Mouse (Mus musculus): ENCODE results near the gene D10Wsu102e.
"Not testable (repeated sequence)": the region's sequence is repeated elsewhere in the genome, so short reads cannot be mapped to it uniquely, and the experiment has no call there.

Gene D10Wsu102e

DNA sequence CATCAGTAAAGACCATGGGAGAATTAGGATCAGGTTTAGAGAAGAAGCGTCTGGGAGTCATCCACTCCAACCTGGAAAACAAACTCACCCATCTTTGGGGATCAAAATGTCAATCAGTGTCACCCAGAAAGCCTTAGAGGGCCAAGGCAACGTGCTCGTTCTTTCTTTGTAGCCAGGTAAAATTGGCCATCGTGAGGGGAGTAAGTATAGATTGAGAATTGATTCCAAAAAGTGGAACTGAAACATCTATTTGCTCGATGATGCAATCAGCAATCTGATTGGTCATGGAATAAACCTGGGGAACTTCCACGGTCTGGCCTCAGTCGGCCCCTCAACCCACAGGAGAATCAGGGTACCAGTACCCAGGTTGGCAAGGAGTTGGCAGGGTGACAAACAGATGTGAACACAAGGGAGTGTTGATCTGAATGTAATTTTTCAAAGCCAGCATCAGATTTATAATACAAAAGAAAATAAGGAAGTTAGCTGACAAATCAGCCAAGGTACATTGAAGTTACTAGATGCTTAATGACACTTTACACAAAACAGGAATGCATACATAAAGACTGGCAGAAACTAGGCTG lies 25.4 kb downstream of the D10Wsu102e start:
- peak; percentile 80 for DNase-seq (ENCODE audit: low read depth, low spot score)

DNA sequence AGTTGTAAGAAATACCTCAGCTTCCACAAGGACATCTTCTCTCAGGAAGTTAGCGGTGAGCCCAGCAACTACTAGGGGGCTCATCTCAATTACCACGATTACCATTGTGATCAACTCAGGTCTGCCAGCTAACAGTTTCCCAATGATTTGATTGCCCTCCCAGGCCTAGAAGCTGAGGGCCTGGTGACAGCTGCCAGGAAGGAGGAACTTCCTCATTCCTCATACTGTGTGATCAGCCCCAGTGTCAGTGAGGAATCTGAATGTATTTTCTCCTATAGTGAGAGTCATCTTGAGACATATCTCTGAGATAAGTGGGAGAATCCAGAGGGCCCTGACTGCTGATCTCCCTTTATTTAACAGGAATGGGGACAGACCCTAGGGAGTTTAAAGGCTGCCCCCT lies 37.3 kb downstream of the D10Wsu102e start:
- peak; percentile 40 for DNase-seq (ENCODE audit: low read depth, low spot score)

DNA sequence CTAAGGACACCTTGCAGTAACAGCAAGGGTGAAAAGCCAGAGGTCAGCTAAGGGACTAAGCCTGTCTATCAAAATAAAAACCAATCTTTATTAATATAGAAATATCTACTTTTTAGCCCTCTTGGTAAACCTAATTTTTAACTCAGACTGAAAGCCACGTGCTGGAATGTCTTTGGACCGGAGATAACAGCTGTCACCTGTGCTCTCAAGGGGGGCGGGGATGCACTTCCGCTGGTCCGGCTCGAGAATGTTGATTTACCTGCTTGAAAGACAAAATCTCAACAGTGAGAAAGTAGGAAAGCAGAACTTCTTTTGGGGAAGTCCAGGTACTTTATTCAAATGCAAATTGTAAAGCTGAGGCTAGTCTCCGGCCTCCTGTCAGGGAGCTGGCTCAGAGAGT lies 40.9 kb downstream of the D10Wsu102e start:
- DNase-seq (ENCODE audit: low read depth, low spot score) = peak; percentile 90

DNA sequence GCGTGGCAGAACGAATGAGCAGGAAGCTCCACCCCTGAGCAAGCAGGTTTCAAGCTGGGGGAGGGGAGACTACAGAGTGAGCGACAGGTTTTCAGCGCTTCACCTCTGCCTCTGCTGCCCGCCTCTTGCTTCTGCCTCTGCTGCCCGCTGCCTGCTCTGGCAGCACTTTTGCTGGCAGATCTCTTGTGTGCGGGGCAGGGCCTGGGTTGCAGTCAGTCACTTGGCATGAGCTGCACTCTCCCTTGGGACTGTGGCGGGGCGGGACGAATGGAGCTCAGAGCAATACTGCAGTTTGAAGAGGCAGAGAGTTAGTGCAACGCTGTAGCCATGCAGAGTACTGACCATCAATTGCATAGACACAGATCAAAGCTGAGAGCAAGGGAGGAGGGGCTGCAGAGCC lies 45.0 kb downstream of the D10Wsu102e start:
- peak; percentile 94 for DNase-seq (ENCODE audit: low read depth, low spot score)

DNA sequence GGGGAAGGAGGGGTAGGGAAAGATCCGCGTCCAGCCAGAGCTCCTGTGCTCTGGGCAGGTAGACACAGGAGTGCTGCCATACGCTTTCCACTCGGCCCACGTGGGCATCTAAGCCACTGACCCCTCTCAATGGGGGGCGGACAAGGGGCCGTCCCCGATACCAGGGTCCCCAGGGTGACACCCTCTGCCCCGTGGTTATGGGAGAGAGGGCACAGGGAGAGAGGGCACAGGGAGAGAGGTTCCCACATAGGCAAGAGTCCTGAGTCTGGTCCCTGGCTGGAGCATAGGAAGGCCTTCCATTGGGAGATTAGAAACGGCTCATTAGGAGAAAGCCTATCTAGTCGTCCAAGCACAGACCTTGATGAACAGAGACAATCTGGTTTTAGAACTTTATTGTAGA lies 45.7 kb downstream of the D10Wsu102e start:
- DNase-seq (ENCODE audit: low read depth, low spot score) = no peak

DNA sequence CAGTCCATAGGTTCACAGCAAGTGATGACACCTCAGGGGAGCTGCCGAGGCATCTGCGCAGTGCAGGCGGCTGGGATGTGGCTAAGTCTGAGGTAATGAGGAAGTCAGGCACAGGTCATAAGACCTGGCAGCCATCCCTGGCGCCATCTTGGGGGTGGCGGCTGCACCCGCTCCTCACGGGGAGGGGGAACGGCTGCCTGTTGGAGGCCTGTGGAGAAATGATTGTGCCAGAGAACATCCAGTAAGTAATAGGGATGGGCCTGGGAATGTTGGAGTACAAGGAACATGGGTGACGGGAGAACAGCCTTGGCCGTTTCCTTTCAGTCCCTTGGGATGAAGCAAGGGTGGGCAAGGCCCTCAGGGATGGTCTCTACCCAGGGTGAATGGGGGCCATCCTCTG lies 47.1 kb downstream of the D10Wsu102e start:
- no peak for DNase-seq (ENCODE audit: low read depth, low spot score)

DNA sequence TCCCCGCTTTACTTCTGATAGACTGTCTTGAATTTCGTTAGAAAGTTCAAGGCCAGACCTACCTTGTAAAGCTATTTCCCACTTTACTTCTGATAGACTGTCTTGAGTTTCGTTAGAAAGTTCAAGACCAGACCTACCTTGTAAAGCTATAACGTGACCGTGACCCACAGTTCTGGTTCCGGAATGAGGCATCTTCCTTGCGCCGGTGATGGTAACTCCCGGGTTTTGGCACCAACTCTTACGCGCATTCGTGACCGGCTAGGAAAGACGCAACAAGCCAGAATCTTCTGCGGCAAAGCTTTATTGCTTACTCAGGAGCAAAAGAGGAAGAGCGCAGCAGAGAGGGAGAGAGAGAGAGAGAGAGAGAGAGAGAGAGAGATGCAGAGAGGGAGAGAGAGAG lies 58.4 kb downstream of the D10Wsu102e start:
- not testable (repeated sequence) for DNase-seq (ENCODE audit: low read depth, low spot score)

DNA sequence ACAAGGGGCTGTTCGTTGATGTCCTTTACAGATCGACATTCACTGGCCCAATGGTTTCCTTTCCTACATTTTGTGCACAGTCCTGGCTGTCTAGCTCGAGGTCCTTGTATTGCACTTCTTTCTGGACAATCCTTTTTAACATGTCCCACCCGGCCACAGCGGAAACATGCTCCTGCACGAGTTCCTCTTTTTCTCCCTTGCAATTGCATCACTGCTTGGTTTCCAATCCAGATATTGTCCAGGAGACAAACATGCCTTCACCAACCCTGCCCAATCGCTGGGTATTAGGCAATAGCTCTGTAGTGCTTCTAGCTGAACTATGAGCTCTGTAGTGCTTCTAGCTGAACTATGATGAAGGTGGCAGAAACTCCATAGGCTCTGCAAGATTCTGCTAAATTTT lies 88.6 kb downstream of the D10Wsu102e start:
- no peak for DNase-seq (ENCODE audit: low read depth, low spot score)

DNA sequence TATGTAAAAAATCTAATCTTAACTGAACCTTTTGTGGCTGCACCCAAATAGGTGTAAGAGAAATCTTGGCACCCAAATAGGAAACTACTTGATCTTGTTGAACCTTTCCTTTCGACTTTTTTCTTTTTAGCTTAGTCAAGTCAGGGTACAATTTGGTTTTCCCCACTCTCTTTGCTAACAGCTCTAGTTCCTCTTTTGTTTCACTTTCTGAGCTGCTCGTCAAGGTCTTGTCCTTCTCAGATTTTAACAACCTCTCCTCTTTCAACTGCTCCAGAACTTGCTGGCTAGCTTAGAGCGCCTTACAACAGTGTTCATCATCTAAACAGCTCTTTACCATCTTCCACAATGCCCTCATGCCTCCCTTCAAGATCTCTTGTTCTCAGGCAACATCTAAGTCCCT lies 97.5 kb downstream of the D10Wsu102e start:
- DNase-seq (ENCODE audit: low read depth, low spot score) = peak; percentile 85

DNA sequence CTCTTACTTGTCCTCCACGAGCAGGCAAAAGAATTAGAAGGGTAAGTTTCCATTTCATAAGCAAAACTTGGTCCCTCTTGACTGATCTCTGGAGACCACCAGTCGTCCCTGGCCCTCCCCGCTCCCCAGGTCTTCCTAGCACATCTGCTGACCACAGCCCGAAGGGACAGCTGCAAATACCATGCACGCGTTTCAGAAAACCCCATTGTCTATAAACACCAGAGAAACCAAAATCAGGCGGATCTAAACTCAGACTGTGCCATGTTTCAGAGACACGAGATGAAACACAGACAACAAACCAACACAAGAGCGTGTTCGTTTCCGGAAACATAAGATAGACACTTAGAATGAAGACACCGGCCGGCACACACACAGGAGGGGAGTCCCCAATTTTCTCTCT lies 115.2 kb downstream of the D10Wsu102e start:
- no peak for DNase-seq (ENCODE audit: low read depth, low spot score)

DNA sequence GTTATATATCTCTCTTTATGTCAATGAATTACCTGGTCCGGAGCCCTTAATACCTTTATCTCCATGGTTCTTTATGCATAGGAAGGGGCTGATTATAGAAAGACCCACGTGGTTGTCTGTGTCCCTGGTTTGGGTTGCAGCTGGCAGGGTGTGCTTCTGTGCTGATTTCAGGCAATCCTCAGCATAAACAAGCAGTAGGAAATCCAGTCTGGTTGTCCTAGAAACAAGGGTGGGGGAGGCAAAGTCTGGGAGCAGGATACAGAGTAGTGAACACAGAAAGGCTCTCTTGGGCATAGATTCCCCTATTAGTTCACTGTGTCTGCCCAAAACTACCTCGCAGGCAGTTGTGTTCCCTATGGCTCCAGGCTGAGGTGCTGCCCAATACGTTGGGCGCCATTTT lies 117.3 kb downstream of the D10Wsu102e start:
- DNase-seq (ENCODE audit: low read depth, low spot score) = no peak

DNA sequence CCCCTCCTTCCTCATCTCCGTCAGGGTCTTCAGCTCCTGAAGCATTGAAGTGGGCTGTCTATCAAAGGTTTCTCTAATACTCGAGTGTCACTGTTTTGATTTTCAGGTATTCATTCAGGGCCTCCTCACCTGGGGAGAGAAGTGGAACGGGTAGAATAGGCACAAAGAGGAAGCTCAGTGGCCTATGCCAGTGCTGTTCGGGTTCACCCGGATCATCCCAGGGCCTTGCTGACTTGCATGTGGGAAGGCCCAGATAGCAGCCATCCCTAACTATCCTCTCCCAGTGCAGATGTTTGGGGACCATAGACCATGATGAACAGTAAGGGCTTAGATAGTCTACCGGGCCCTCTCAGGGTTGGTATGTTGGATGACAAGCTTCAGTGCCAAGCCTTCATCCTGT lies 130.5 kb downstream of the D10Wsu102e start:
- no peak for DNase-seq (ENCODE audit: low read depth, low spot score)

DNA sequence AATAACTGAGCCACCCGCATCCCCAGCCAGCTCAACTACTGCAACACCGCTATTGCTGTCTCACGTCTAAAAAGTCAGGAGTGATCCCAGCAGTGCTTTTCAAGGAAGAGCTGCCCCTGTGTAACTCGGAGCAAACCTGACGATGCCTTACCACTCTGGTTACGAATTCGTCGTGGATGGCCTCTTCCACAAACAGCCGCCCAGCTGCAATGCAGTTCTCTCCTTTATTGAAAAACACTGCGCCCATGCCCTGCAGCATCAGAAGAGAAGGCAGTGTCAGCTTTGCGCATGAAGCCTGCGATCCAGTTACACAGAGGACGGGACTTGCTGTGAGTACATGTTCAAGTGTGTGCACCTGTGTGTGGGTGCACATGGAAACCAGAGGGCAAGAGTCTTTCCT lies 137.3 kb downstream of the D10Wsu102e start:
- no peak for DNase-seq (ENCODE audit: low read depth, low spot score)

DNA sequence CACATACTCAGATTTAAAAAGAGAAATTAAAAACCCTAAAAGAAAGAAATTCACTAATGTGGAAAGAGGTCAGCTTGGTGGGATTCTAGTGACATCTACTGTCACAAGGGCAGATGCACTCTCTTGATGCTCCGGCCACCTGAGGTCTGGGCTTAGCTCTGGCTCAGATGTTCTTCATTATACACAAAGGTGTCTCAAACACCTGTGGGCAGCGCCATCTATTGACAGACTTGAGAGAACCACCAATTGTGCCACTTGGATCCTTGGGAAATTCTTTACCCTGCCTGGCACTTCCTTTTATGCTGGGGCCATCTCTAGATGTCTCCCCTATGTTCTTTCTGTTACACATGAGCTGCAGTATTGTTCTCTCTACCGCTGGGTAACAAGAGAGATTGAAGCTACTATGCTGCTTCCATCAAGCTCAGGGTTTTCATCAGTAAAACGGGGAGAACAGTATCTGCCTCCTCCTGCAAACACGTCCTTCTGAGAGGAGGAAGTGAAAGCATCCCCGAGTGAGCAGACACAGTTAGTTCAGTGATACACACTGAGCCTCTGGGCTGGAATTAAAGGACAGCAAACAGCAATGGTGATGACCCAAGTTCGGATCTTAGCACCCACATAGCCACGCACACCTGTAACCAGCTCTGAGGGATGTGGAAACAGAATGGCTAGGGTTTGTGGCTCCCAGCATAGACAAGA lies 149.1 kb downstream of the D10Wsu102e start:
- DNase-seq (ENCODE audit: low read depth, low spot score) = peak; percentile 92

DNA sequence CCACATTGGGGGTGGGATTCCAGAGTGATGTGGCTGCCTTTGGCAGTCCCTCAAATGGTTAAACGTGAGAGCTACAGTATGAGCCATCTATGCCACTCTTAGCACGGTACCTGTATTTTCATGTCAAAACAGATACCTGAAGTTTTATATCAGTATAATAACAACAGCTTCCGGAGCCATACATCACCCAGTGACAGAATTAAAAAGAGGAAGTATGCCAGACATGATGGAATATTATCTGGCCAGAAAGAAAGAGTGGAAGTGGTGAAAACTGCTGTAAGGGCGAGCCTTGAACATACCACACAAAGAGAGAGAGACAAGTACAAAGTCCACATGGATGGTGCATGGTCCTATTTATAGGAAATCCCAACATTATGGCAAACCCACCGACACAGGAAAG lies 151.3 kb downstream of the D10Wsu102e start:
- DNase-seq (ENCODE audit: low read depth, low spot score) = no peak

DNA sequence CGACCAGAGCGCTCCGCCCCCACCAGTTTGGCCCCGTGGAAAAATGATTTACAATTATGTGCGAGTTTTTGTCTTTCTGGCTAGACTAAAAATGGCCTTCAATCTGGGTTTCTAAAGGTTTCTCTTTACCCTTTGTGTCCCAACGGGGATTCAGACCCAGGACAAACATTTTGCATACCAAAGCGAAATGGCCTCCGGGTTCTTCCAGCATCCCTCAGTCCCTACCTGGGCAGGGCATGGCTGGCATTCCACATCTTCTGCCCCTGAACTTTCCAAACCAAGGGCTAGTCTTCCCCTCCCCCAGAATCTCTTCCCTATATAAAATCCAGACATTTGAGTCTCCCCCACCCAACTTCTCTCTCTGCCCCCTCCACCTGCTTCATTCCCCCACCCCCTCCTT lies 153.7 kb downstream of the D10Wsu102e start:
- DNase-seq (ENCODE audit: low read depth, low spot score) = no peak

DNA sequence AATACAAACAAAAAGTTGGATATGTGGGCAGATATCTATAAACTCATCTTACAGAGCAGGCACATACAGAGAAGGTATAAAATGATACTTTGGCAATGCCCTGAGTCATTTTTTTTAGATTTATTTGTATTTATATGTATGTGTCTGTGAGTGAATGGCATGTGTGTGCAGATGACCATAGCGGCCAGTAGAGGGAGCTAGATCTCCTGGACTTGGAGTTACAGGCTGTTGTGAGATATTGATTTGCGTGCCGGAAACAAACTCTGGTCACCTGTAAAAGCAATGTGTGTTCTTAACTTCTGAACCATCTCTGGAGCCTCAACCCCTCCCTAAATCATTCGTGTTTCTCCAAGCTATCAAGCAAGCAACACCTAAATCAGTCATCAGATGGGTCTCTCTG lies 161.0 kb downstream of the D10Wsu102e start:
- peak; percentile 49 for DNase-seq (ENCODE audit: low read depth, low spot score)

DNA sequence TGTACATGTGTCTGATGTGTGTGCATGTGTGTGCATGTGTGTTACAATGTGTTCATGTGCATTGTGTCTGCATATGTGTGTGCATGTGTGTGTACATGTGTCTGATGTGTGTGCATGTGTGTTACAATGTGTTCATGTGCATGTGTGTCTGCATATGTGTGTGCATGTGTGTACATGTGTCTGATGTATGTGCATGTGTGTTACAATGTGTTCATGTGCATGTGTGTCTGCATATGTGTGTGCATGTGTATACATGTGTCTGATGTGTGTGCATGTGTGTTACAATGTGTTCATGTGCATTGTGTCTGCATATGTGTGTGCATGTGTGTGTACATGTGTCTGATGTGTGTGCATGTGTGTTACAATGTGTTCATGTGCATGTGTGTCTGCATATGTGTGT lies 164.2 kb downstream of the D10Wsu102e start:
- DNase-seq (ENCODE audit: low read depth, low spot score) = not testable (repeated sequence)

DNA sequence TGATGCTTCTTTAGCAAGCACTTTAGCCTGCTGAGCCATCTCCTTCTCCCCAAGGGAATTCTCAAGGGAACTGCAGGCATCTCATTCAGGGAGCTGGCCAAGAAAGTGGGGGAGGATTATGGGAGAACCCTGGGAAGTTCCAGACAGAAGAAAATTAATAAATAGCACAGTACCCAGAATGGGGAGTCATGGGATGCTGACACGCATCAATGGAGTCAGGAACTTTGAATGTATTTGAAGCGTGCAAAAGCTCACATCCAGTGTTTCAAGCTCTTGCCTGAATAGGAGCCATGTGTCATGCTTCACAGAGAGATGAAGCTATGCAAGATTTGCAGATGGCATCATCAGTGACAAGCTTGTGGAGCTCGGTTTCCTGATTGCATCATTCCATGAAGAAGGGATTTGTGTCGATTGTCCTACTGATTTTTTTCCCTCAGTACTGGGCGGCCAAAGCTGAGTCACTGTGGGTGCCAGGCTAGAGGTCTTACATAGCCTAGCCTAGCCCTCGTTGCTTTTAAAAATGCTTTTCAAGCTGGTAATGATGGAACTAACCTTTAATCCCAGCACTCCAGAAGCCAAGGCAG lies 170.5 kb downstream of the D10Wsu102e start:
- DNase-seq (ENCODE audit: low read depth, low spot score) = no peak

DNA sequence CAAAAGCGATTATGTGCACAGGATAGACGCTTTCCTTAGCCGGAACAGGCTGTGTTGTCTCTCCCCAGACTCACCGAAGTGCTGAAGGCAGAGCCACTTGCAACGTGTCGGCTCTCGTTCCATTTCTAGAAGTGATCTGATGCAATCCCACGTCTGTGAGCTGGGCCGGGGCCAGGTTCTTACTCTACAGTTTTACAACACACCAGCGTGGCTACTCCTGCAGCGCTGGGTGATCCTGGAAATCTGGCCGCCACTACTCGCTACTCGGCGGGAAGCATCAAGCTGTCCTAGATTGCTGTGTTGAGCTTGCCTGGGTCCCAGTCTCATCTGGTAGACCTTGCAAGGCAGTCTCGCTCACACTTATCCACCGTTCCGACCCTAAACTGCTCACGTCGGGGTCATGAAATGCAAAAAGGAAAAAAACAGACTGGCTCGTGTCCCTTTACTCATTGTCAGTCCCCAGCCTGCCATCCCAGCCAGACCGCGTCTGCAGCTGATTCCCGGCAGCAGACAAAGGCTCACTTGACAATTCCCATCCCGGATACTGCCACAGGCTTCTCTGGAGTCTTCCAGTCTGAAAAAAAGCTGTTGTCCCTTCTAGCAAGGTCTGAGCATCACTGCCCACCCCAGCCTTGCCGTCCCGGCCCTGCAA lies 173.4 kb downstream of the D10Wsu102e start:
- no peak for DNase-seq (ENCODE audit: low read depth, low spot score)

DNA sequence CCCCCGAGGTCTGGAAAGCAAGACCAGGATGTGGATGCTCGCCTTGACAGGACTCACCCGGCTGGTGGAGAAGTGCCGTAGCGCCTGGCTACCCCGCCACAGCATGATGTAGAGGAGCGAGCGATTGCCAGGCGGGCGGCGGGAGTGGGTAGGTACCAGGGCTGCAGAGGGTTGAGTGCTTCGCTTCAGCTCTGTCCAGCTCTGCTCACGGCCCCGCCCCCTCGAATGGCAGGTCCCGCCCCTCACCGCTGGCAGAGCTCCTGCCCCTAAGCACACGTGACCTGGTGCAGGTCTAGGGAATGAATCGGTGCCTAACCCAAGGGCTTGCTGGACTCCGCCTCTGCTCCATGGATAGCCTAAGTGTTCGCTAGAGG lies 173.9 kb downstream of the D10Wsu102e start, which contains the start of gene Aldh1l2:
Gene Aldh1l2, minus strand, starts transcription at position 231 of the 374 bp plus-strand sequence.
- no peak for DNase-seq (ENCODE audit: low read depth, low spot score)

DNA sequence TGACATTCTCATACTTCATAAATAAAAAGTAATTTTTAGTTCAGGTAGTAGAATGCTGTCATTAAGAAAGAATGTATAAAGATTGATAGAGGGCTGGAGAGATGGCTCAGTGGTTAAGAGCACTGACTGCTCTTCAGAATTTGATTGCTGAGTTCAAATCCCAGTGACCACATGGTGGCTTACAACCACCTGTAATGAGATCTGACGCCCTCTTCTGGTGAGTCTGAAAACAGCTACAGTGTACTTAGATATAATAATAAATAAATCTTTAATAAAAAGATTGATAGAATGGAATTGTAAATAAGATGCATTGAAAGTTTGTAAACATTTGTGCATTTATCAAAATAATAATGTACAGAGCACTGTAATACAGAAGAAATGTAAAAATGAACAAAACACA lies 176.4 kb downstream of the D10Wsu102e start:
- peak; percentile 34 for DNase-seq (ENCODE audit: low read depth, low spot score)
